Mouse (Mus musculus) urinary bladder, adult 18-20 months (tissue): ENCODE data around the gene B4galt5.
A peak's percentile ranks its signal among the peaks of the same experiment; 100 is the strongest.

Source experiments
- DNase-seq, 2 experiments: peaks; one replicate each; pipeline ENCODE4 v3.0.0; 2022; ENCODE audit warnings: low spot score in 2 of 2, mixed read lengths in 2 of 2

Gene B4galt5

DNA sequence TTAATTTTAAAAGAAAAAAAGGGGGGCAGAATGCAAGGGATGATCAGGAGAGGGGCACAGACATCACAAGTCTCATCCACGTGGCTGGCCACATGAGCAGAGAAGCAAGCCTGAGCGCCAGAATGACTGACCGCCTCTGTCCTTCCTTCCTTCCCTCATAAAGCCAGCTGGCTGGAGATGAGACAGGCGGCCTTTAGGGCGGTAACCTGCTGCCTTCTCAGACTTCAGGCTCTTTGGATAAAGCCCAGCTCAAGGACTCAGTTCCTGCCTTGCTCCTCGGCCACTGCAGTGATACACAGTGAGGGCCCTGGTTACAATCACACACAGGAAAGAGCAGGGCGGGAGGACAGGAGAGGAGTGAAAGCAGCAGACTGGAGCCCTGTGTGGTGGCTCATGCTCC, 94.8 kb downstream of the B4galt5 start:
- DNase-seq: peak in 1 of 2 experiments; percentile 81

GRCm38 (mm10) chr2:167253476-167253875, 95.5 kb downstream of the B4galt5 start:
- no peak for DNase-seq

GRCm38 (mm10) chr2:167252057-167252687, 96.8 kb downstream of the B4galt5 start:
- no peak for DNase-seq

DNA sequence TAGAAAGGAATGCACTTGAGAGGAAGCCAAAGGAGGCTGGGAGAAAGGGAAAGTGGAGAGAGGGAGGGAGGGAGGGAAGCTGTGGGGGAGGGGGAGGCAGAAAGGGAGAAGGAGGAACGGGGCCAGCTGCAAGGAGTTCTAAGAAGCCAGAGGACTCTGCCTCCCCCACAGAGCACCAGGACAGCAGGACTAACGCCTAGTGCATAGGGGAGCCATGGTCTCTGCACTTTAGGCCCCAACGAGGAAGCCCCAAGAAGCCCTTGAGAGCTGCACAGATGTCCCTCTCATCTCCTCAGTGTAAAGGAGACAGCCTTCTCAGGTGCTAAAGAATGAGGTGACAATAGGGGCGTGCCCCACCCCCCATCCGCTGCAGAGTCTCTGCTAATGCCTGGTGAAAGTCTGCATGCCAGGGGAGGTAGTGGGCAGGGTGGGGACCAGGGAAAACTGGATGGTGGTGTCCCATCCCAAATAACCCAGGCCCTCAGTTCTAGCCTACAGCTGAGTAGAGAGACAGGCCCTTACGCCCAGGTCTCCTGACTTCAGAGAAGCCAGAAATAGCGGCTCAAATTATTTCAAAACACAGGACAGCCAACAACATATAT, 98.1 kb downstream of the B4galt5 start:
- no peak for DNase-seq

- DNase-seq: no peak
Measured at GRCm38 (mm10) chr2:167250003-167250735, 98.8 kb downstream of the B4galt5 start.

DNA sequence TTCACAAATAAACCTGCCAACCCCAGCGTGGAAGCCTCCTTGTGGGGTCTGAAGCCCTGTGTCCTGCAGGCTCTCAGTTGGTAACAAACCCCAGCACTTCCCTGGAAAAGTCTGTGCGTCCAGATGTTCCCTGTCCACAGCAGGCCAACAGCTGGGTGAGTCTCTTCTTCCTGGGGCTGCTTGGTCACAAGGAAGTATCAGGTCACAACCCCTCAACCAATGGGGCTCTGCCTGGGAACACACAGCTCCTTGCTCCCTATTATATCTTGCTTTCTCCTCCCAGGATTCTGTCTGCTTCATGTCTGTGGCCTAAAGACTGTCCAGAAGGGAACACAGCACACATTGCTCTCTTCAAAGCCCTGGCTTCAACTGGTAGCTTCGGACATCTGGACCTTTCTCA, 99.4 kb downstream of the B4galt5 start:
- peak in 1 of 2 experiments; percentile 50 for DNase-seq
